Mouse (Mus musculus) ES-Bruce4 (cell line): ENCODE results near the gene Psap.

Experiments
- CTCF ChIP-seq: IDR thresholded peaks from one replicate; pipeline ENCODE4 v1.8.1; 2011; ENCODE audit warnings: low read depth, low read length
- EP300 ChIP-seq: IDR thresholded peaks from 2 replicates; pipeline ENCODE4 v1.6.1; 2011; ENCODE audit warnings: low read depth, low read length; ENCODE audit not compliant: insufficient read depth
- POLR2A ChIP-seq: IDR thresholded peaks from one replicate; pipeline ENCODE4 v1.8.1; 2011; ENCODE audit warnings: low read length; ENCODE audit not compliant: insufficient read depth

DNA sequence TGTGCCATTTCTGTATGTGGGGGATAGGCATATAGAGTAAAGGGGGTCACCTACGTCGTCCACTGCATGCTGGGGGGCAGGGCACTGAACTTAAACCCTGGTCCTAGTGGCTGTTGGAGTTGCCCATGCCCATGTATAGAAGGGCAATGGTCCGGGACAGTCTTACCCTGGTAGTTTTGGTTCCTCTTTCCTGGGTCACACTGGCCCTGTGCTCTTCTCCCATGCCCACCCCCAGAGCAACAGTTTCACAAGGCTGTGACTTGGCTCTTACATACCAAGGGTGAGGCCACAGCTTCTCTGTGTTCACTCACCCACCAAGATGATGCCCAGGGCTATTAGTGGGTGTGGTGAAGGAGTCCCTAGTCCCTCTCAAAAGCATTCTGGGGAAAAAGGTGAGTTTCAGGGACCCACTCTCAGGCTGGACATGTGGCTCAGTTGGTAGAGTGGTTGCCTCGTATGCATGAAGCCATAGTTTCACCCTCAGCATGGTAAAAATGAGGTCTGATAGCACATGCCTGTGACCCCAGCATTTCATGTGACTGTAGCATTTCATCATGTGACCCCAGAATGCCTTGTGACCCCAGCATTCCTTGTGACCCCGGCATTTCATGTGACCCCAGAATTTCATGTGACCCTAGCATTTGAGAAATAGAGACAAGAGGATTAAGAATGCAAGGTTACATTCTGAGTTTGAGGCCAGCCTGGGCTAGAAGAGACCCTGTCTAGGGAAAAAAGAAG lies 16.7 kb upstream of the Psap start:
- TF ChIP-seq POLR2A = no peak
- no peak for TF ChIP-seq CTCF
- no peak for TF ChIP-seq EP300
